Comparison of ENCODE assay signal across 8 mouse cellular contexts in the genomic region with DNA sequence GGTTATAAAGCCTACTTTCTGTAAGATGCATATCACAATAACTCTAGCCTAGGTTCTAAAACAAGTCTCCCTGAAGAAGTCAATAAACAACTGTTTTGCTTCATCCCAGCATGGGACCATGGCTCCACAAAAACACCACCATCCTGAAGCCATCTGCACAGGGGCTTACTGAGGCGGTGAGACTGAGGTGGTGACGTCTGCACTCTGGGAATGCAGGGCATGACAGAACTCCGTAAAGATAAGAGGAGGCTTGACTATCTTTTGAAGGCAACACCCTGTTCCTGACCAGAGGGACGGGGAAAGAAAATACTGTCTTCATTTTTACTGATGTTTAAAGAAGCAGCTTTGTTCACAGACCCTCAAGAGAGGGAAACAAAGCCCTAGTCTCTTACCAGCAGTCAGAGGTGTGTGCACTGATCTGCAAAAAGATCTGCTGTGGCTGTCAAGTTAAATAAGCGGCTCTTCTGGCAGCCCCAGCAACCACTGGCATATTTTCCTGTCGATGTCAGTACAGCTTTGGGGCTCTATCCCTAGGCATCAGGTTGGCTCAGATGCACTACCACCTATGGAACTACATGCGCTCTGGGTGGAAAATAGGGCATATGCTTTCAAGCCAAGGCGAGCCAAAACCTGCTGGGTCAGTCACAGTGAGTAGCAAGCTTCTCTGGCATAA.
A peak's percentile ranks its signal among the peaks of the same experiment; 100 is the strongest.
DNase-seq lines count a peak whose midpoint lies in the region; ATAC-seq and TF ChIP-seq lines count a peak whose summit lies in the region.

No protein-coding gene starts in this region.

- H3K4me1 ChIP-seq in kidney, embryonic 15.5 days, result peaks cover 64% of the 10 kb centered on the region
- H3K4me1 ChIP-seq in embryonic fibroblast, embryonic 13.5 days (ENCODE audit: control insufficient read depth, insufficient read depth, low read length), result peaks cover 25% of the 10 kb centered on the region
- peaks cover 71% of the 10 kb centered on the region for H3K4me1 ChIP-seq in liver, embryonic 13.5 days (replicated peaks)

- no peaks in the 10 kb centered on the region for H3K27me3 ChIP-seq in kidney, embryonic 15.5 days
- no peaks in the 10 kb centered on the region for H3K27me3 ChIP-seq in liver, embryonic 13.5 days

- DNase-seq in kidney, postnatal 4 days, result no peak
- peak; percentile 29 for DNase-seq in brain, embryonic 14.5 days (ENCODE audit: low read depth)
- DNase-seq in liver, embryonic 13.5 days, result peak; percentile 63
- no peak for DNase-seq in right cerebral cortex, adult 2 months (ENCODE audit: low spot score in 2 of 2)
- no peak for DNase-seq in left cerebral cortex, postnatal 36 days (ENCODE audit: low spot score in 2 of 2)
- DNase-seq in spleen, postnatal 4 days (ENCODE audit: low spot score in 2 of 2), result no peak

- no peak overlapping the region for H3K9ac ChIP-seq in kidney, embryonic 15.5 days
- peak overlapping the region; percentile 69 for H3K9ac ChIP-seq in liver, embryonic 13.5 days

- no peak overlapping the region for H3K4me2 ChIP-seq in kidney, embryonic 15.5 days
- peak overlapping the region; percentile 62 for H3K4me2 ChIP-seq in liver, embryonic 13.5 days

- no peak overlapping the region for H3K27ac ChIP-seq in kidney, embryonic 15.5 days
- peak overlapping the region; percentile 25; the same call in 1 of the 2 replicates for H3K27ac ChIP-seq in embryonic fibroblast, embryonic 13.5 days (ENCODE audit: insufficient read depth, low read length)
- H3K27ac ChIP-seq in liver, embryonic 13.5 days, result peak overlapping the region; percentile 86

- peaks cover 18% of the 10 kb centered on the region for H3K36me3 ChIP-seq in kidney, embryonic 15.5 days
- peaks cover 10% of the 10 kb centered on the region for H3K36me3 ChIP-seq in liver, embryonic 13.5 days

- TF ChIP-seq CTCF in brain, embryonic 14.5 days (IDR thresholded peaks at IDR 0.05; ENCODE audit: borderline replicate concordance, extremely low read depth, insufficient read depth, insufficient read length), result no peak
- TF ChIP-seq CTCF in embryonic fibroblast, embryonic 13.5 days (IDR thresholded peaks at IDR 0.05; ENCODE audit: borderline replicate concordance, insufficient read depth, low read length), result no peak

- no peak for TF ChIP-seq POLR2A in brain, embryonic 14.5 days (IDR thresholded peaks at IDR 0.05; ENCODE audit: borderline replicate concordance, extremely low read depth, insufficient read depth, insufficient read length, poor library complexity, severe bottlenecking)
- TF ChIP-seq POLR2A in embryonic fibroblast, embryonic 13.5 days (IDR thresholded peaks at IDR 0.05; ENCODE audit: low read depth, low read length), result no peak

- 47% methylated on average over 8 of the region's 8 CpGs for WGBS in kidney, embryonic 15.5 days
- WGBS in liver, embryonic 13.5 days (ENCODE audit: insufficient replicate concordance), result 29% methylated on average over 8 of the region's 8 CpGs

- H3K9me3 ChIP-seq in kidney, embryonic 15.5 days (replicated peaks), result no peaks in the 10 kb centered on the region
- no peaks in the 10 kb centered on the region for H3K9me3 ChIP-seq in liver, embryonic 13.5 days (replicated peaks)

- ATAC-seq in kidney, embryonic 15.5 days (replicated peaks; ENCODE audit: low FRiP score), result peak; percentile 26; the same call in 1 of the 2 replicates
- peak; percentile 94 for ATAC-seq in liver, embryonic 13.5 days (ENCODE audit: low read depth)

- intact Hi-C loops in left cerebral cortex, postnatal 36 days (cut with DNase I), result loop anchor here (5.0 kb wide), 1 partner anchor 44 kb away; no protein-coding TSS in a partner anchor

- H3K4me3 ChIP-seq in kidney, embryonic 15.5 days (replicated peaks), result no peak overlapping the region
- no peak overlapping the region for H3K4me3 ChIP-seq in embryonic fibroblast, embryonic 13.5 days (ENCODE audit: insufficient read depth, low read length)
- peak overlapping the region; percentile 16 for H3K4me3 ChIP-seq in liver, embryonic 13.5 days (replicated peaks)

Comparison
In these comparisons a context has a peak if more than half of its experiments do, and no peak if none do; other contexts are left out.
1. DNase-seq: peak in brain, embryonic 14.5 days (single experiment) and liver, embryonic 13.5 days (single experiment); none in kidney, postnatal 4 days (0 of 2), right cerebral cortex, adult 2 months (0 of 2), left cerebral cortex, postnatal 36 days (0 of 2) and spleen, postnatal 4 days (0 of 2).